Mouse (Mus musculus) thymus, adult 2 months (tissue): Measurements from ENCODE around the gene Vmn2r87.
"Not testable (repeated sequence)": the region's sequence is repeated elsewhere in the genome, so short reads cannot be mapped to it uniquely, and the experiment has no call there.

ENCODE experiments used
- CTCF ChIP-seq: fragments of 200-500 bp; IDR thresholded peaks from 2 replicates; pipeline ENCODE4 v1.5.1; 2012; ENCODE audit warnings: mild to moderate bottlenecking, control low read depth, low read length, moderate library complexity, borderline replicate concordance; ENCODE audit not compliant: control insufficient read depth, poor library complexity, insufficient read depth; ENCODE audit errors: extremely low read depth
- POLR2A ChIP-seq: fragments of 200-500 bp; IDR thresholded peaks from 2 replicates; pipeline ENCODE4 v1.6.1; 2012; ENCODE audit warnings: mild to moderate bottlenecking, low read length, control low read depth, moderate library complexity; ENCODE audit not compliant: control insufficient read depth, poor library complexity, insufficient read depth; ENCODE audit errors: extremely low read depth

- TF ChIP-seq POLR2A, CTCF: not testable (repeated sequence)
Measured at GRCm38 (mm10) chr10:130544331-130544730, 47.1 kb upstream of the Vmn2r87 start.
